Mouse (Mus musculus): ENCODE measurements around the gene Plcg2.

Gene Plcg2

DNA sequence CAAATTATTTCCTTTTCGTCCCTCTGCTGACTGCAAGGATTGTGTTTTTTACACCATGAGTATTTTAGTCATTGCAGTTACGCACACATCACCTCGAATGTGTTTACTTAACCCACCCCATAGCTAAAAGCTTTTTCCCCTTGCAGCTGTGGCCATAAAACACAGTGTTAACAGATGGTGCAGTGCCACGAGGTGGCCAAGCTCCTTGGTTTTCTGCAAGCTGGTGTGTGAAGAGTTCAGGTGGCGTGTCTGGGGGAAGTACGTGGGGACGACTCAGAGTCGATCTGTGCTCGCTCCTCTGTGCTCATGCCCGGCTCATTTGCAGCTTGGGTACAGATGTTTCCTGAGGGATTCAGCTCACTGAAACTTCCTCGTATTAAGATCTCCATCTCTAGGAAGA is 186.4 kb downstream of the Plcg2 start:
- no peak for DNase-seq (ENCODE audit: extremely low read depth, insufficient read length, low spot score)
